Mouse (Mus musculus) embryo, embryonic 10.5 days (tissue): ENCODE results near the gene Pax2.

Experiments used
- DNase-seq: peaks from one replicate; pipeline ENCODE4 v3.0.0-alpha.2; 2015; ENCODE audit warnings: low spot score

The Pax2 gene

DNA sequence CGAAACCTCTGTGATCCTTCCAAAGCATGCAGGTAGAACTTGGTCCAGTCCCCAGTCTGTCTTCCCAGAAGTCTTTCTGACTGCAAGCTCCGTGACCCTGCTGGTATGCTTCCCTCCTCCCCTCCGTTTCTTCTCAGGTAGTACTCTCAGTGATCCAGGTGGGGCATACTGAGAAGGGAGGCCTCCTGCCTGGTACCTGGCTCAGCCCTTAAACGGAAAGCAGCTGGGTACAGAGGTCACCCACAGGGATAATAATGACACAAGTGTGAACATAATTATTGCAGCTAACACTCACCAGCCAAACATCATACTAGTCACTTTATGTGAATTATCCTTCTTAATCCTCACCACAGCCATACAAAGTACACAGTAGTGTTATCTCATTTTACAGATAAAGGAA is 28.5 kb downstream of the Pax2 start:
- no peak for DNase-seq

DNA sequence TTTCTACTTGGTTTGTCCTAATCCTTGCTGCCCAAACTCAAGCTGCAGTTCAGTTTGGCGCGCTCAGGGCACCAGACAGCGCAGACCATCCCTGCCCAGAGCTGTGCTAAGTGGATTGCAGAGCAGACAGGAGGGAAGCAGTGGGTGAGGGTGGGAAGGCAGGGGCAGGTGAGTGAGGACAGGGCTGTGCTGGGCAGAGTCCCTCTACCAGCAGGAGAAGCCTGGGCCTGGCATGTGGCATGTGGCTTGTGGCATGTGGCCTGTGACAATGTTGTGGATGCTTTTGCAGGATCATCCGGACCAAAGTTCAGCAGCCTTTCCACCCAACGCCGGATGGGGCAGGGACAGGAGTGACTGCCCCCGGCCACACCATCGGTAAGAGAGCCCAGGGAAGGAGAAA is 32.6 kb downstream of the Pax2 start:
- no peak for DNase-seq

GRCm38 (mm10) chr19:44791981-44792380 is 36.1 kb downstream of the Pax2 start:
- DNase-seq, result no peak

- peak; percentile 48 for DNase-seq
Measured at GRCm38 (mm10) chr19:44797110-44798060, 41.5 kb downstream of the Pax2 start.

- no peak for DNase-seq
Measured at GRCm38 (mm10) chr19:44798731-44799130, 42.9 kb downstream of the Pax2 start.

- DNase-seq, result no peak
Measured at GRCm38 (mm10) chr19:44799156-44799555, 43.3 kb downstream of the Pax2 start.

DNA sequence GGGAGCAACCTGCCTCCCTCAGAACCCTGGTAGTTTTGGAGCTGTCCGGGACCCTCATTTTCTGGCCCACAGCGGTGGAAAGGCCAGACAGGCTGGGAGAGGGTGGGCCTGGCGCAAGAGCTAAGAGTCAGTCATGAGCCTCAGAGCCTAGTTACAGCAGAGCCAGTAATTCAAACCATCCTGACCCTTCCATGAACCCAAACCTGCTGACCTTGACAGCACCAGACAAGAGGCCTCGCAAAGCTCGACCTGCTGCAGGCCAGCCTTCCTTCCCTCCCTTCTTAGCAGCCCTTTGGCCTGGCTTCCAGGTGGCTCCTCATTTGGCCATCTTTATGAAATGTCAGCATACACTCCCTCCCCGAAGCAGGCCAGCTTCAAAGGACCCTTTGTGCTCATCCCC is 44.5 kb downstream of the Pax2 start:
- DNase-seq, result peak; percentile 60

- peak; percentile 45 for DNase-seq
Measured at GRCm38 (mm10) chr19:44808734-44809133, 52.9 kb downstream of the Pax2 start.

DNA sequence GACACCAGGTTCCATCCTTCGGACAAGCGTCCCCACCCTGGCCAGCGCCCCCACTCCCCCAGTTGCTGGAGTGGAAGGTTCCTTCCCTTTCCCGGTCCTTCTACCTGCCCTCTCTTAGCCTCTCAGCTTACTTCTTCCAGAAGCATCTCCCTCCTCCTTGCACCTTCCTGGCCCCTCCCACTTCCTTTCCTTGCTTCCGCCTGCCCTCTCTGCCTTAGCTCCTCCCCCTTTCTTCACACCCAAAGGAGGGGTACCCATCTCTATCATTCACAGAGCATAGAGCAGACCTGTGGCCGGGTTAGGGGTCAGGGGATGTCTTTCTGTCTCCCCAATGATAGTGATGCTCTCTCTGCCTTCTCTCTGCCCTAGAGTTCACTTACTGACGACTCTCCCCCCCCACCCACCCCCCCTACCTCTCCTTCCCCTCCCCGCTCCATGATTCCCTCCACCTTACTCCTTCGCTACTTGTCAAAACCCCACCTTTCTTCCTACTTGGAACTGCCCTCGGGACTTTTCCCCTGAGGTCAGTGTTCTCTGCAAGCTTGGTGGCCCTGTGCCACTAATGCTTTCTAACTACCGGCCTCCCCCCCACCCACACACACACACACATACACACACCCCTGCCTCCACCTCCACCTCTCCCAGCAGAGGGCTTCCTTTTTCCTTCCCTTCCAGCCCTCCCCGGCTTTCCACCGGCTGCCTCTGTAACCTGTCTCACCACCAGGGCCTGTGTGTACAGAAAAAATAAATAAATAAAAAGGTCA is 57.0 kb downstream of the Pax2 start:
- no peak for DNase-seq

- DNase-seq, result no peak
Measured at GRCm38 (mm10) chr19:44815111-44815510, 59.3 kb downstream of the Pax2 start.

- no peak for DNase-seq
Measured at GRCm38 (mm10) chr19:44817403-44818128, 61.7 kb downstream of the Pax2 start.

DNA sequence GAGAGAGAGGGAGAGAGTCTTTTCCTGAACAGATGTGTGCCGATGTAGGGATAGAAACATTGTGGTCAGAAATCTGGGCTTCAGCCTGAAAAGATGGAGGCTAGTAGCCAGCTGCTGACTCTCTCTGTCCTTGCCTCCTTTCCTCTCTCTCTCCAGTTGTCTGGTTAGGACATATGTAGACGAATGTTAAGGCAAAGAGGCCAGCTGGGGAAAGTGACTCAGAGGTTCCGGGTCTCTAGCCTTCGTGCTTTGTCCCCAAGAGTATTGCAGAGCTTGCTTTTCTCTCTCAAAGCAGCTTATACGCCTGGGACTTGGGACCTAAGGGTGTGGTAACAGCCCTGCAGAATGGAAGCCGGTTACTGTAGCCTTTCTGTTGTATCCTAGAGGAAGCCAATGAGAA is 62.8 kb downstream of the Pax2 start:
- no peak for DNase-seq

GRCm38 (mm10) chr19:44821581-44821980 is 65.7 kb downstream of the Pax2 start:
- no peak for DNase-seq

DNA sequence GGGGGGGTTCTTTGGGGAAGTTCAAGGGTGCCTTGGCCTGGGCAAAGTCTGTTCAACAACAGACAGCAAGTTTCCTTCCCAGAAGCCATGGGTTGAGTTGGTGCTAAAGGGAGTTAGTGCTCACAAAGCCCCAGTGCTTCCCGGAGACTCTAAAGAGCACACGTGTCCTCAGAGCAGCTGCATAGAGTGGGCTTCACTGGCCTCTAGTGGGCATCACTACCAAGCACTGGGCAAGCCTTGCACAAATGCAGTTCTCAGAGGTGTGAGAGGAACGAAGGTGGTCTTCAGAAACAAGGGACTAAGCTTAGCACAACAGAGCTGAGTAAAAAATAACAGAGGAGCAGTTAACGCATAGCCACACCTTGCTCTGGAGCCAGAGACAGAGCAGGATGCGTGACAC is 66.5 kb downstream of the Pax2 start:
- DNase-seq, result no peak

DNA sequence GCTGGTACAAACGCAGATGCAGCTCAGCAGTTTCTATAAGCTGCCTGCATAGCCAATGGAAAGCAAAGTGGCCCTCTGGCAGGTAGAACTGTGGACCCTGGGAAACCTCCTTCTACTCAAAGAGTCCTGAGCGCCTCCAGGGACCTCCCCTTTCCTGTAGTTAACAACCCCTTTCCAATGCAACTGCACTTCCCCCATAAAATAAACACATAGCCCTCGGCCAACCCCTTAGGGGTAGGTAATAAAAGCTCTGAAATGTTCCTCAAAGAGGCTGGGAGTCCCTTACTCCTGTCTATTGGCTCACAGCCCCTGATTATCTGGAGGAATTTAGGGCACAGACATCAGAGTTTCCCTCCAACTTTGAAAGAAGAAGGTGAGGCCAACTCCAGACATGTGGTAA is 67.8 kb downstream of the Pax2 start:
- no peak for DNase-seq

DNA sequence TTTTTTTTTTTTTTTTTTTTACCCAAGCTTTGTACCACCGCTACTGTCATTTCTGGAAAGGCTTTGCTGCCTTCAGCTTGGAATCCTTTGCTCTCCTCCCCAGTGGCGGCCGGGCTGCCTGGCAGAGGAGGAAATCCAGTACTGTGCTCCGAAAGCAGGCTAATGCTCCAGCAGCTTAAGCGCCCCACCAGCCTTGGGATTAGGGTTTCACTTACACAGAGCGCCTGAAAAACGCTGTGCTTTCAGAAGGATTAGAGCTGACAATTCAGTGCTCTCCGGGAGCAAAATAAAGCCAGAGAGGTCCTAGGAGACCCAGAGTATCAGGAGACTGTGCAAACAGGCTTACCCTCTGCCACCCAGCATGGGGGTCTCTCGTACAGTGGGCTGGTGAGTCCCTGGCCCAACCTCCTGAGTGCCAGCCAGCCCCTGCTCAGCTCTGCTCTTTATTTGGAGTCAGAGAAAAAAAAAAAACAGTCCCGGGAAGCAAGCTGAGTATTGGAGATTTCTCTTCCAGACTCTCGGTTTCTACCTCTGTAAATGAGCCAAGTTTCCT is 69.4 kb downstream of the Pax2 start:
- DNase-seq, result no peak

- peak; percentile 69 for DNase-seq
Measured at GRCm38 (mm10) chr19:44825819-44826218, 70.0 kb downstream of the Pax2 start.

GRCm38 (mm10) chr19:44833391-44833790 is 77.5 kb downstream of the Pax2 start:
- no peak for DNase-seq

DNA sequence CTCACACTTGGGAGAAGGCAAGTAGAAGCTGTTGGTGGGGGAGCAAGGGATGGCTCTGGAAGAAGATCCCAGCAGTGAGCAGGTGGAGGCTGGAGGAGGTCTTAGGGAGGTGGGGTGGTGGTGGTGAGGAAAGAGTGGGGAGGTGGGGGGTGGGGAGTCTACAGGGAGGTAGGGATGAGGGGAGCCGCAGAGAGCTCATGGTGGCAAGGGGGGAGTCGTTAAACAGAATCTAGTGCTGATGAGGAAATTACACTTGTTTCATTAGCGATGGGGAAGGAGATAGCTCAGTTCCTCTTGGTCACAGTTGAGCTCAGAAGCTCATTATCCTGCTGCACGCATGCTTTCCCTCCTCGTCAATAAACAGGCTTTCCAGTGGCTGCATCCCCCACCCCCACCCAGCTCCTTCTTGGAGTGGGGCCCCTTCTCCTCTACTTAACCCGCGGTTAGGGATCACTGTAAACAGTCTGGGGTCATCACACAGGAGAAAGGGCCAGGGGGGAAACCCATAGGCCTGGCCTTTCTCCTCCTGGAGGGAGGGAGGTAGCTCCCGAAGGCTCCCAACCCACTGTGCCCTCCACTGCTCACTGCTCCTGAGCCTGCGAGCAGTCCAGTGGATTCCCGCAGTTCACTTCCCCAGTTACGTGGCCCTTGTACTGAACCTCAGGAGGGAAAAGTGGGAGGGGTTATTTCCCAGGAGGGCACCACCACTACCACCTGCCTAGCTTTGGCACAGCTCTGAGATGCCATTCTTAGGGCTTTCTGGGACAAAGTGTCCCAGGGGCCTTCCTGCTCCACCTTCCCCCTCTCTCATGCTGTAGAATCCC is 78.6 kb downstream of the Pax2 start:
- DNase-seq, result no peak

DNA sequence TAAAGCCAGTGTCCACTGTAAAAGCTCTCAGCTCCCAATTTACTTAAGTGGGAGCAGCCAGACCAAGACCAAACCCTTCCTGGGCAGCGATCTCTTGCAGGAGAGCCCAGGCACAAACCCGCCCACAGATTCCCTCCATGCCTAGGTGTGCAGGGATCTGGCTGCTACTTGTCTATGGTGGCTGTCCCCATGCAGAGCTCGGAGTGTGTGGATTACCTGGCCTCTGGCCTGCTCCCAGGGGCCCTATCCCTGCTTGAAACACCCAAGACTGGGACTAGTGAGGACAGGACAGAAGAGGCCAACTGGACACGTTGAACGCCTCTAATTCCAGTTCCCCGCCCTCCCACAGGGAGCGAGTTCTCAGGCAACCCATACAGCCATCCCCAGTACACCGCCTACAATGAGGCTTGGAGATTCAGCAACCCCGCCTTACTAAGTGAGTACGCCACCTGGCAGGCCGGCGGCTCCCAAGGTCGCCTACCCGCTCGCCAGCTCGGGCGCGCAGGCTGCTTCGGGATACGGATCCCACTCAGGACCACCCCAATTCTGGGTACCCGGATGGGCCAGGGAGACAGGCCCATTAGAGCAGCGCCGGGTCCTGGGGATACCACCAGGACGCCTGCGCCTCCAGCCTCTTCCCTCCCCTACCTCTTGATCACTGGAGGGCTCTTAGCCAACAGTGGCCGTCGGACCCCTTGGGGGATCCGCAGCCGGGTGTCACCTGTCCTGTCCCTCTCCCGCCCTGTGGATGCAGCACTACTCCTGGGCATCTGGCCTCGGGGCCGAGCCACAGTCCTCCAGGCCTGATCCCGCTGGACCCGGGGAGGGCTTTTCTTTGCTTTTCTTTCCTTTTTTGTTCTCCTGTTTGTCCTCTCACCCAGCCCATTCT is 79.4 kb downstream of the Pax2 start:
- DNase-seq, result no peak
